Mouse (Mus musculus) left cerebral cortex, postnatal 10 days (tissue): Measurements from ENCODE around the gene Mrpl9. TPM values are rescaled to one million over a fixed set of nuclear protein-coding genes. Genes with fewer than 3 reads are reported as not detected.

ENCODE experiments used
- DNase-seq, 2 experiments: peaks; one replicate each; pipeline ENCODE4 v3.0.0; 2021 to 2022; ENCODE audit warnings: low spot score in 2 of 2, mixed read lengths in 1 of 2; ENCODE audit errors: extremely low spot score in 1 of 2
- intact Hi-C: fragments of 180-260 bp; cut with DNase I; formaldehyde crosslinking; loops from one replicate; pipeline ENCODE4 v1.15.1; 2025
- total RNA-seq, 2 experiments: library from RNA; stranded (reverse); gene quantifications; 2 replicates each; pipeline ENCODE4 v1.2.3; 2021

Mrpl9 gene
- 10 to 100 TPM; 39.8 to 41.2 TPM for total RNA-seq

DNA sequence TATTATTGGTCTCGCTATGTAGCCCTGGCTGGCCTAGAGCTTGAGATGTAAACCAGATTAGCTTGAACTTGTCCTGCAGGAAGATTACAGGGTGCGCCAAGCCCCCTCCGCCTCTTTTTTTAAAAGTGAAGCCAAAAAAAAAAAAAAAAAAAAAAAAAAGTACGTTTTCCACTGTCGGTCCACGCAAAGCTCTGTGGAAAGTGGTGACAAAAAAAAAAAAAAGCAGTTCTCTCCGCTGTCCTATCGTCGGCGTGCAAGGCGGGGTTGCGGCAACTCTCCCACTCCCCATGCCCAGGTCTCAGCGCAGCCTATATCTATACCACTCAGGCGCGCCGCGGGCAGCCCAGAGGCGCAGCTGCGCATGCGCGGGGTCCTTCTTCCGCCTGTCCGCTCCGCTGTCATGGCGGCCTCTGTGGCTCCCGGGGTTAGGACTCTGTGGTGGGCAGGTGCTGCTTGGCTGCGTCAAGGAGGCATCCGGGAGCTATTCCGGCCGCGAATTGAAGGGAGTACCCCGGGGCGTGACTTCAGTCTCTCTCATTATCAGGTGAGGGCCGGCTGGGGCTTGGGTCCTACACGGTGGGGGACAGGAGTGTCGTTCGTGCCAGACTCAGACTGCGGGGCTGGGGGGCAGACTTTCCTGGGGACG lies at the start of gene Mrpl9:
Gene Mrpl9, plus strand, starts transcription at position 368 of the 646 bp plus-strand sequence.
- intact Hi-C loops: loop anchor here (2.0 kb wide), 1 partner anchor 76 kb away; no protein-coding TSS in a partner anchor
- peak; percentile 90 to 96 for DNase-seq

DNA sequence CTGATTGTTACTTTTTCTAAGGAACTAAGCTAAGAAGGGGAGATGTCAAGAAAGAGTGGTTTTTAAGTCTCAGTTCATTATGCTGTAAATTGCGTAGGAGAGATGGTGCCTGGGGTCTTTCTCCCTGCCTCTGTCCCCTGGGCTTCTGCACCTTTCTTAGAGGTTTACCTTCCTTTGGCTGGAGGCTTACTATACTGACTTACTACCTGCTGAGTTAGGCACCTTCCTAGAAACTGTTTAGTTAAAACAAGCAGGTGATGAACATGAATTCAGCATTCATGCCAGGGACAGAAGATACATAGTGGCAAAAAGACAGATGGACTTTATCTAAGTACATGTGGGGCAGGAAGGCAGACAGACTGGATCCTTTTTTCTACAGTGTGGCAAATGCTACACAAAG lies 46.8 kb upstream of the Mrpl9 start:
- intact Hi-C loops: no loop called here
- no peak for DNase-seq

DNA sequence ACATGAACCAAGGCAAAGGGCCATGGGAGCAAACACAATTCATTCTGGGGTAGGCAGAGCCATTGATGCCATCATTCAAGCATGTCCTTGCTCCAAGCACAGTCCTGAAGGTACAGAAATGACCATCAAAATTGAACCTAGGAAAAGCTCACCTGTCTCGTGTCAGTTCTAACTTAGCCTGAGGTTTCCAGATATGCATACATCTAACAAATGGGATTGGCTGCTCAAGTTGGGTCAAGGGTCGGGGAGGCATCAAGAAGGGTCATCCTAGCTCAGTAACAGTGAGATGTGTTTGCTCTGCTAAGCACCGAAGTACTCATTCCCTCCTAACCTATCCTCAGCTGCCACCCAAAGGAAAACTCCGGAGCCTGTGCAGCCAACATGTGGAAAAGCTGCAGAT lies 46.3 kb upstream of the Mrpl9 start:
- no peak for DNase-seq
- intact Hi-C loops: no loop called here

DNA sequence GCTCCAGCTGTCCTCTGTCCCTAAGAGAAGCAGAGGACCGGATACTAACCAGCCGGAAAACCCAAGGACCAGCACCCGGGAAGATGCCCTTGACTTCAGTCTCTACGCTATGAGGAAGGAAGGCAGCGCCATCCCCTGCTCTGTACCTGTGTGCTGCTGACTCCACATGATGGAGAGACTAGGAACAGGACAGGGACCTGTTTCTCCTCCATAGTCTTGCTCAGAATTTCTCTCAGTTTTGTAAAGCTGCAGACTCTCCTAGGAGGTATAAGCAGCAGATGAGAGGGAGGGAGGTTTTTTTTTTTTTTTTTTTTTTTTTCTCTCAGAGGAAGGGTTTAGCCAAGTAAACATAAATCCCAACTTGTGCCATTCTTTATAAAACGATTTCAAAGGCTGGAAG lies 44.9 kb upstream of the Mrpl9 start, which contains the start of gene Lingo4:
Gene Lingo4, plus strand, starts transcription at position 301 of the 400 bp plus-strand sequence.
- intact Hi-C loops: no loop called here
- no peak for DNase-seq

DNA sequence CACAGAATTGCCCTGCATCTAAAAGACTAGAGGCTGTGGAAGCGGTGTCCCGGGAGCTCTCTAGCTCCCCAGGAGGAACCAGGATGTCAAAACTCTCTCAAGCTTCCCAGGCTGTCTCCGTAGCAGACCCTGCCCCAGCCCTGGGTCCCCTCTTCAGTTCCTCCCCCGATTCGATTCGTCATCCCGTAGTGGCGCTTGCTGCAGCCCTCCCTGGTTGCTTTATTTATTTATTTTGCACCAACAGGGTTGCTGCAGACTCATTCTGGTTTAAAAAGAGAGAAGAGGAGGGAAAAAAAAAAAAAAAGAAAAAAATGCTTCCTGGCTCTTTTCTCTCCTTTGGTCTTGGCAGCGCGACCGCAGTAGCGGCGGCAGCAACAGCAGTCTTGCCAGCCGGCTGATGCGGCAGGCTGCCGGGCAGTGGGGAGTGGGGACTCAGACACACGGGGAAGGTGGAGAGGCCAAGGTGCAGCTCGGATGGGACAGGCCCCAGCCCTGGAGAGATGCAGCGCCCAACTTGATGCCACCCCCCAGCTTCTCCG lies 44.1 kb upstream of the Mrpl9 start:
- DNase-seq: peak in 1 of 2 experiments; percentile 25
- intact Hi-C loops: no loop called here

DNA sequence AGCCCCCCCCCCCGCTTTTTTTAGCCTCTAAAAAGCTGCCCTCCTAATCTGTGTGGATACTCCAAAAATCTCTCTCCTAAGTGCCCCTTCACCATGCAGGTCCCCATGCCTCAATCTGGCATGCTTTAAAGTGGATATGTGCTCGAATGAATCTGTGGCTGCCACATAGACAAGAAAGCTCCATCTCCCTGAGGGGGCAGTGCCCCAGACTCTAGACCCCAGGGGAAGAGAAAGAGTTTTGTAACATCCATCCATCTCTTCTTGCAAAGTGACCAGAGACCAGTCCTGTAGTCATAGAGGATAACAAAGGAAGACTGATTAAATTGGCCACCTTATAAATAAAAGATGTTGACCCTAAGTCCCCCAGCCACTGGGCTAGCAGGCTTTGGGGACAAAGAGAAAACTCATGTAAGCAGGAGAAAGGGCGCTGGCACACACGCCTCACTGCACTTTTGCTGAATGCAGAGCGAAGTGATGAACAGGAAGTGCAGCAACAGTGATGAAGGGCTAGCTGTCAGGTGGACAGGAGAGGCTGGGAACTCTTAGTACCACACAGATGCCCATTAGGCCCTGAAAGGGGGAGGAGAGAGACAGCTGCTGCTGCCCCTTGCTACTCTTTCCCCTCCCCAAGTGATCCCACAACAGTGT lies 43.3 kb upstream of the Mrpl9 start:
- DNase-seq: no peak
- intact Hi-C loops: no loop called here

DNA sequence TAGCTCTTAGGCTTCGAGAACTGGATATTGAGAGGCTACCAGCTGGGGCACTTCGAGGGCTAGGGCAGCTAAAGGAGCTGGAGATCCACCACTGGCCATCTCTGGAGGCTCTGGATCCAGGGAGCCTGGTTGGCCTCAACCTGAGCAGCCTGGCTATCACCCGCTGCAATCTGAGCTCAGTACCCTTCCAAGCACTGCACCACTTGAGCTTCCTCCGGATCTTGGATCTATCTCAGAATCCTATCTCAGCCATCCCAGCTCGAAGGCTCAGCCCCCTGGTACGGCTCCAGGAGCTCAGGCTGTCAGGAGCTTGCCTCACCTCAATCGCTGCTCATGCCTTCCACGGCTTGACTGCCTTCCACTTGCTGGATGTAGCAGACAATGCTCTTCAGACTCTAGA lies 40.7 kb upstream of the Mrpl9 start:
- intact Hi-C loops: no loop called here
- no peak for DNase-seq

DNA sequence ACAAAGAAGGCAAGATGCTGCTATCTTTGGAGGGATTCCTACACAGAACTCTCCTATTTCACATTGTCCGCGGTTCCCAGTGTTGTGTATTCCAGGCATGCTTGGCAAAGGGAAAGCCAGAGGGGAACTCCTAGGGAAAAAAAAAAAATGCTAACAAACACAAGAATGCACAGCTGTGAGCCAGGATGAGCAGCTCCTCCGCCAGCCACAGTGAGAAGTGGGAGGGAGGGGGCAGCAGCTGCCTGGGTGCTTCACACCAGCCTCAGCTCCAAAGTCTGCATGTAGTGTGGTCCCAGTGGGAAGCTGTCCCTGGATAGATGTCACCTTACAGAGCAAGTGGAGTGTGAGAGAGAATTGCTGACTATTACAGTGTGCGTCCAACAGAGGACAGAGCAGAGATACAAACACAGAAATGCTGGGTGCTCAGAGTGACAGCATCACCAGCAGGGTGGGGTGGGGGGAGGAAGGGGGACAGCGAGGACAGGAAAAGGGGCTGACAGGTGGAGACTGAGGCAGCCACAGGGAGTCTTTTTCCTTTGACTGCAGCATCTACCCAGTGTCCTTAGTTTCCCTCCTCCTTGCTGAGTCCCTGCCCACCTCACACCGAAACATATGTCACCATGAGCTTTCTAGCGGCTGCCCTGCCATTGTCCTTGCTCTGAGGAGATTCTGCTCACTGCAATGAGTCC lies 38.6 kb upstream of the Mrpl9 start:
- intact Hi-C loops: no loop called here
- DNase-seq: peak in 1 of 2 experiments; percentile 27

DNA sequence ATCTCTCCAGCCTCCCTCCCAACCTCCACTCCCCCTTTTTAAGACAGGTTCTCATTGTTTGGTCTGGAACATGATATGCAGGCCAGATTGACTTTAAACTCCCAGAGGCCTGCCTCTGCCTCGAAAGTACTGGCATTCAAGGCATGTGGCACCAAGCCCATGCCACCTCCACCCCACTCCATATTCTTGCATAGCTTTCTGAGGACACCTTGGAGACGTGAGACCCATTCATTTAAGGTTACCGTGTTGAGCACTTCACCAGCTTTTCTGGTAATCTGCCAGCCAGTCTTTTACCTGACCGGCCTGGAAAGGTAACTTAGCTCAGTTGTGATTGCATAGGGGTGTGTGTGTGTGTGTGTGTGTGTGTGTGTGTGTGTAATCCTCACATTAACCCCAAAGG lies 37.6 kb upstream of the Mrpl9 start:
- intact Hi-C loops: no loop called here
- no peak for DNase-seq

DNA sequence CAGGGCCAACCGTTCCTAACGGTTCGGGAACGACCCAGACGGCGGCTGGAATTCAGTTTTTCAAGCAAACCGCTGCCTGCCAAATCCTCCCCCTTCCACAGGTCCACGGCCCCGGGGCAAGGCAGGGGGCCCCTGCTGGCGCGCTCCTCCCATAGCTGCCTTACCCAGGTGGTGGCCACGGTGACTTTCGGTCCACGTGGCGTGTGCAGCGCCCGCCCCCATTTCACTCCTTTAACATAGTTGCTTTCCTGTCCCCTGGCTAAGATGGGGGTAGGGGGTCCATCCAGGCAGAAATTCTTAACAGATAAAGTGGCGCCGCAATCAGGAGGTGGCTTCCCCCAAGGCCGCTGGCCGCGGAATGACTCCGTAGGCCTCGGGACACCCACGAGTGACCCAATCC lies 30.6 kb upstream of the Mrpl9 start:
- intact Hi-C loops: loop anchor here (5.0 kb wide), 1 partner anchor 40 kb away; the partner anchor contains the start of gene Rorc
- peak in 1 of 2 experiments; percentile 54 for DNase-seq

DNA sequence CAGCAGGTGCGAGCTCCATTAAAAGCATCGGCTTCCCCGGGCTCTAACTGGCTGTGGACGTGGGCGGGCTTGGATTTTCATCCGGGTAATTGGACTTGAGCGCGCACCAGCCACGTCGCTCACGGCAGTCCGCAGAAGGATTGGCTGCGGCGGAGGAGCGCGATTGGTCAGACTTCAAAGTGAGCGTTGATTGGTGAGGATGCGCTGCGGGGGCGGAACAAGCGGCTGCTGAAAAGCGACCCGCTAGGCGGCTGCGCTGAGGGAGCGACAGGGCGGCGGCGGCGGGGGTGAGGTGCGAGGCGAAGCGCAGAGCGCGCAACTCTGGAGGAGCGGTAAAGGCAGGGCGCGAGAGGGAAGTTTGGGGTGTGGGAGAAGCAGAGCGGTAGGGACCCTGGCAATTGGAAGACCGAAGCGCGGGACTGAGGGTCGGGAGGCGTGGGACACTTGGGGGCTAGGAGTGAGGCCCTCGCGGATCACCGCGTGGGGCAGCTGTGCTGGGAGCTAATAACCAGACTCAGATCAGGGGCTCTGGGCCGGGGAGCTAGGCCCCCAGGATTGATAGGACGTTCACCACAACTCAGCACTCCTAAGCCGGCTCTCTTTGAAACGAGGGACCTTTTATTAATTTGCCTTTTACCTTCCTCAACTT lies 30.0 kb upstream of the Mrpl9 start, which contains the start of gene Tdrkh:
Gene Tdrkh, plus strand, starts transcription at position 243 of the 649 bp plus-strand sequence.
- intact Hi-C loops: loop anchor here (5.0 kb wide), 1 partner anchor 41 kb away; the partner anchor contains the start of gene Rorc
- DNase-seq: peak; percentile 99

DNA sequence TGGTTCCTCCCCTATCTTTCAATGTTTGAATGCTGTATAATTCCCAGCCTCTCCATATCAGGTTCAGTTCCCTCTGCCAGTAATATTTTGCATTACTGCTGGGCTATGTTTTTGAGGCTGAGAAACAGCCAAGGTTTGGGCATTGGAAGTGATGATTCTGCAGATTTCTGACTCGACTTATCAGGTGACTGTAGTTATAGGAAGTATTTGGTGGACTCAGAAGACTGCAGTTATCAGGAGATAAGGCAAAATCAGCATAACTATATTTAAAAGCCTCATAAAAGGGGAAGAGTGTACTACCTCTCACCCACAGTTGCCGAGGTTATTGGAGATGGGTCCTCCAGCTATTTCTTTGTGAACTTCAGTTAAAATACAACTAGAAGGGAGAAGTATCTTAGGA lies 12.1 kb upstream of the Mrpl9 start:
- intact Hi-C loops: no loop called here

DNA sequence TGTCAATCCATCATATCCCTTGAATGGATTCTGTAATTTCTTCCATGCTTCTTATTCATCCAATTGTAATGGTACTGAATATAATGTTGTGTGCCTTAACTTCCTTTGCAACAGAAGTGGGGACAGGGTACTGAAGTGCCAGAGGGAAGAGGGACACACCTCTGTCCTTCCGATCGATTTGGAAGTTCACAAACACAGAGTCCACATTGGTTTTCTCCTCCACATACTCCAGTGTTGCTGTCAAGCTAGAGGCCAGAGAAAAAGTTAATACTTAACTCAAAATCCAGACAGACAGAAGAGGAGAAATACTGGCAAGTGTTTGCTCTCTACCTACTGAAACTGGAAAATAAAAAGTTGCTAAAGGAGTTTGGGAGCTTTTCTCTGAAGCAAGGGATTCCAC lies 8.8 kb upstream of the Mrpl9 start:
- DNase-seq: no peak
- intact Hi-C loops: no loop called here

More for the DNA sequence above, 12.1 kb upstream of the Mrpl9 start:
- no peak for DNase-seq

DNA sequence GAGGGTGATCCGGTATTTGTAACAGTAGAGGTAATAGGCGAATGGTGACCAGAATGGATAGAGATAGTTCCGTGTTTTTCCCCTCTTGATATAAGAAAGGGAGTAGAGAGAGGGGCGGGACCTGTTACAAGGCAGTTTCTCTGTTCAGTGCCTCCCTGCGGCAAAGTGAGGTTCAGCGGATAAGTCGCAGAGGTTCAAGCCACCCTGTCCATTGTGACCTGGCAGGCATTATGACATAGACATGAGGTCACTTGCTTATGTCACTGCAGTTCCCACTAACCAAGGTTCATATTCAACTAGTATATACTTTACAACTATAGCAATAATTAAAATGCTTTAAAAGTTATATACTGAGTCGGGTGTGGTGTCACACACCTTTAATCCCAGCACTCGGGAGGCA lies 6.7 kb upstream of the Mrpl9 start:
- no peak for DNase-seq
- intact Hi-C loops: no loop called here

DNA sequence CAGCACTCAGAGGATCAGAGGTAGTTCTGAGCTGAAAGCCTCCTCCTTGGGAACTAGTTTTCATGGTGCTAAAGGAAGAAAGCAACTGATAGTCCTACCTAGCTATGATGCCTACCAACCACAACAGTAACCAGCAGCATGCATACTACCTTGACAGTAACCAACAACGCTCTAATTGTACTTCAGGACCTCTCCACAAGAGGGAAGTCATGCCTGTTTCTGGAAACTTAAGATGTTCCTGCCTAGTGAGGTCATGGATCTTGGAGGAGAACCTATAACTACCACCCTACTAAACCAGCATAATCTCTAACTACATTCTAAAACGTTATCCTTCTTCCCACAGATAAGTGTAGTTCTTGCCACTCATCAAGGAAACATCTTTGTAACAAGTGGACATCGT lies 1.9 kb upstream of the Mrpl9 start:
- DNase-seq: no peak
- intact Hi-C loops: no loop called here

DNA sequence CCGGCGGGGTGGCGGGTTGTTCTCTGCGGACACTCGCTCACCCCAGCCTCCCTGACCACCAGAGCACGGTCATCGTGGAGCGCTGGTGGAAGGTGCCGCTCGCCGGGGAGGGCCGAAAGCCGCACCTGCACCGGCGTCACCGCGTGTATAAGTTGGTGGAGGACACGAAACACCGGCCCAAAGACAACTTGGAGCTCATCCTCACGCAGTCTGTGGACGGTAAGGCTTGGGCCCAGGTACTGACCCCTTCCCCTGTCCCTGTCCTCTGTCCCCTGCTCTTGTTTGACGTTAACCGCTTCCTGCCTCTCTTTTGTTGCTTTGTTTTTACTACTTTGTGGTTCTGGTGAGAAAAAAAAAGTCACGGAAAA lies 463 bp downstream of the Mrpl9 start, which contains the start of gene Oaz3:
Gene Oaz3, minus strand, starts transcription at position 319 of the 368 bp plus-strand sequence.
- intact Hi-C loops: loop anchor here (2.0 kb wide), 1 partner anchor 77 kb away; no protein-coding TSS in a partner anchor

DNA sequence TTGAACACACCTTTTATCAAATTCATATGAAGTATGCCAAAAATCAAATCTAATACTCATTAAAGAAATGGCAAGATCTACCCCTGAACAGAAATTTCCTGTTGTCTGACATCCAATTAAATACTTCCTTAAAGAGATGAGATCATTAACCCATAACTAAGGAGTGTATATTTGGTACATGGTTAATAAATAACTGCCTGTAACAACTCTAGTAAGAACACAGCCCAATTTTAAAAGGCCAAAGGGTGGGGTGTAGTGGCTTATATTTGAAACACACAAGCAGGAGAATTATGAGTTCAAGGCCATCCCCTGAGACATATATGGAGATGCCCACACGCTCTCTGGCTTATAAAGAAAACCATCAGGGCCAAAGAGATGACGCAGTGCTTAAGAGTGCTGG lies 6.3 kb downstream of the Mrpl9 start:
- DNase-seq: no peak
- intact Hi-C loops: no loop called here

More for the DNA sequence above, 463 bp downstream of the Mrpl9 start, which contains the start of gene Oaz3:
- DNase-seq: no peak

DNA sequence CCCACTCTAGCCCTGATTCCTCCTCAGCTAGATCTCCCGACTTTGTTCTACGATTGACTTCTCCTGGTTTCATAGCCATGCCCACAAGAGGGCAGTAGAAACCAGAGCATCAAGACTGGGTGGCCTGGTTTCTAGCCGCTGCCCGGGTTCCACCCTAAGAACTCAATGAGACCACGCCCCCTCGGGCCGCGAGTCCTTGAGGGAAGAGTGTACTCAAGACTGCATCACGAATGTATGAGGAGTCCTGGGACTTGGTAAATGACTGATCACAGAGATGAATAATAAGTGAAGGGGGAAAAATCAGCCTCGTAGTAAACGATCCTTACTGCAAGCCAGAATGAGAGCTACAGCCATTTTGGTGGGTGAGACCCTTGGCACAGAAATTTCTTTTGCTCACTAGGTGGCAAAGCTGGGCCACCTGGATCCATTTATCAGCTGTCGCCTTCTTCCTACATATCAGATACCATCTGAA lies 13.4 kb downstream of the Mrpl9 start:
- intact Hi-C loops: loop anchor here (2.0 to 5.0 kb wide), 2 partner anchors 46 to 141 kb away; no protein-coding TSS in a partner anchor
- DNase-seq: peak; percentile 83 to 88

DNA sequence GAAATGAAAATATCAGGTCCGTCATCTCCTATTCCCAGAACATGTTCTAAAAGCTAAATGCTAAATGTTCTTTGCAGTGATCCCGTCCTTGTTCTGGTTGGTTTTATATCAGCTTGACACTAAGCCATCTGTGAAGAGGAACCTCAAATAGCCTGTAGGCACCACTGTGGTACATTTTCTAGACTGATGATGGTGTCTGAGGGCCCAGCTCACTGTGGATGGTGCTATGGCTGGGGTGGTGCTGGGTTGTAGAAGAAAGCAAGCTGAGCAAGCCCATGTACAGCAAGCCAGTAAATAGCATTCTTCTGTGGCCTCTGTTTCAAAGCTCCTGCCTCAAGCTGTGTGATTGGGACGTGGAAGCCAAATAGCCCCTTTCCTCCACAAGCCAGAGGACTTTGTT lies 13.9 kb downstream of the Mrpl9 start:
- DNase-seq: no peak
- intact Hi-C loops: loop anchor here (2.0 to 5.0 kb wide), 2 partner anchors 46 to 140 kb away; no protein-coding TSS in a partner anchor
